In genomic region chr11:79806911-79807466, GRCm38 (mm10) we compare ENCODE assay signal across 8 mouse cellular contexts.
DNase-seq lines count a peak whose midpoint lies in the region; ATAC-seq and TF ChIP-seq lines count a peak whose summit lies in the region.

No protein-coding gene starts in this region.

- DNase-seq in adrenal gland, postnatal 14 days: peak; percentile 26
- DNase-seq in adrenal gland, adult 2 months: no peak
- peak; percentile 31 for DNase-seq in midbrain, embryonic 14.5 days
- DNase-seq in midbrain, postnatal 0 days (ENCODE audit: low spot score): no peak
- DNase-seq in layer of hippocampus, adult 2 months (ENCODE audit: low spot score in 2 of 2): peak in 1 of 2 experiments; percentile 49
- DNase-seq in cerebellum, adult 18-20 months: no peak
- no peak for DNase-seq in testis, postnatal 10 days (ENCODE audit: low spot score)

- H3K9ac ChIP-seq in midbrain, embryonic 14.5 days (replicated peaks; ENCODE audit: low read length): no peak overlapping the region
- no peak overlapping the region for H3K9ac ChIP-seq in midbrain, postnatal 0 days (replicated peaks; ENCODE audit: low read length, poor library complexity, severe bottlenecking)
- H3K9ac ChIP-seq in neural tube, embryonic 12.5 days: no peak overlapping the region

- no peak for TF ChIP-seq CTCF in midbrain, postnatal 0 days (IDR thresholded peaks at IDR 0.05)
- peak; percentile 38 for TF ChIP-seq CTCF in layer of hippocampus, adult 2 months (conservative IDR thresholded peaks at IDR 0.05)

- H3K27ac ChIP-seq in midbrain, embryonic 14.5 days (replicated peaks; ENCODE audit: low read depth, low read length): no peak overlapping the region
- H3K27ac ChIP-seq in midbrain, postnatal 0 days (ENCODE audit: low read depth, low read length): no peak overlapping the region
- H3K27ac ChIP-seq in layer of hippocampus, adult 2 months: no peak overlapping the region
- no peak overlapping the region for H3K27ac ChIP-seq in neural tube, embryonic 12.5 days

- H3K9me3 ChIP-seq in midbrain, embryonic 14.5 days (ENCODE audit: control insufficient read depth, low read length): no peaks in the 10 kb centered on the region
- H3K9me3 ChIP-seq in midbrain, postnatal 0 days (ENCODE audit: low read length): no peaks in the 10 kb centered on the region
- H3K9me3 ChIP-seq in neural tube, embryonic 12.5 days: peaks cover 6% of the 10 kb centered on the region; the same call in 1 of the 2 replicates

- ATAC-seq in midbrain, embryonic 14.5 days (ENCODE audit: low FRiP score, low TSS enrichment): no peak
- no peak for ATAC-seq in midbrain, postnatal 0 days (ENCODE audit: low FRiP score)
- ATAC-seq in neural tube, embryonic 12.5 days (ENCODE audit: low FRiP score, low read depth): no peak

- no peaks in the 10 kb centered on the region for H3K36me3 ChIP-seq in midbrain, embryonic 14.5 days (ENCODE audit: control insufficient read depth, insufficient read depth, low read length)
- H3K36me3 ChIP-seq in midbrain, postnatal 0 days (ENCODE audit: insufficient read depth, low read length): no peaks in the 10 kb centered on the region
- H3K36me3 ChIP-seq in neural tube, embryonic 12.5 days: no peaks in the 10 kb centered on the region

- no peak overlapping the region for H3K4me3 ChIP-seq in midbrain, embryonic 14.5 days (replicated peaks; ENCODE audit: low read depth, low read length)
- H3K4me3 ChIP-seq in midbrain, postnatal 0 days (ENCODE audit: low read depth, low read length): no peak overlapping the region
- no peak overlapping the region for H3K4me3 ChIP-seq in layer of hippocampus, adult 2 months
- H3K4me3 ChIP-seq in neural tube, embryonic 12.5 days: no peak overlapping the region

- WGBS in midbrain, embryonic 14.5 days: 42% methylated on average over 17 of the region's 17 CpGs
- WGBS in midbrain, postnatal 0 days: 34% methylated on average over 17 of the region's 17 CpGs
- 35% methylated on average over 17 of the region's 17 CpGs for WGBS in neural tube, embryonic 12.5 days

- H3K4me2 ChIP-seq in midbrain, embryonic 14.5 days (ENCODE audit: low read length): no peak overlapping the region
- no peak overlapping the region for H3K4me2 ChIP-seq in midbrain, postnatal 0 days (ENCODE audit: low read depth, low read length, poor library complexity, severe bottlenecking)
- 0 out of 2 replicates have a peak overlapping the region, but pooled peaks have one; percentile 12 for H3K4me2 ChIP-seq in neural tube, embryonic 12.5 days (replicated peaks)

- no peaks in the 10 kb centered on the region for H3K4me1 ChIP-seq in midbrain, embryonic 14.5 days (ENCODE audit: control insufficient read depth, insufficient read depth, low read length)
- H3K4me1 ChIP-seq in midbrain, postnatal 0 days (ENCODE audit: insufficient read depth, low read length): no peaks in the 10 kb centered on the region
- H3K4me1 ChIP-seq in neural tube, embryonic 12.5 days: peaks cover 16% of the 10 kb centered on the region

- H3K27me3 ChIP-seq in midbrain, embryonic 14.5 days (ENCODE audit: control insufficient read depth, insufficient read depth, low read length): no peaks in the 10 kb centered on the region
- H3K27me3 ChIP-seq in midbrain, postnatal 0 days (ENCODE audit: insufficient read depth, low read length): no peaks in the 10 kb centered on the region
- no peaks in the 10 kb centered on the region for H3K27me3 ChIP-seq in neural tube, embryonic 12.5 days (replicated peaks)

Comparison
In these comparisons a context has a peak if more than half of its experiments do, and no peak if none do; other contexts are left out.
1. DNase-seq: peak in adrenal gland, postnatal 14 days (single experiment) and midbrain, embryonic 14.5 days (single experiment); none in adrenal gland, adult 2 months (single experiment), midbrain, postnatal 0 days (single experiment), cerebellum, adult 18-20 months (0 of 2) and testis, postnatal 10 days (single experiment).